Mouse (Mus musculus) common myeloid progenitor, adult 5-6 weeks (primary cell): ENCODE measurements at regions not wholly inside any gene's neighbourhood (a gene's known extent, or its start where the extent isn't known, plus 50 kb on each side); places are given as distances from the start of the nearest gene placed in this dataset.
"Not testable (repeated sequence)": the region's sequence is repeated elsewhere in the genome, so short reads cannot be mapped to it uniquely, and the experiment has no call there.

Source experiments
- ATAC-seq: replicated peaks from 2 replicates; pipeline ENCODE4 v1.8.0; 2016; ENCODE audit warnings: low read depth, mild to moderate bottlenecking, moderate TSS enrichment, inconsistent platforms; ENCODE audit not compliant: poor library complexity, severe bottlenecking

DNA sequence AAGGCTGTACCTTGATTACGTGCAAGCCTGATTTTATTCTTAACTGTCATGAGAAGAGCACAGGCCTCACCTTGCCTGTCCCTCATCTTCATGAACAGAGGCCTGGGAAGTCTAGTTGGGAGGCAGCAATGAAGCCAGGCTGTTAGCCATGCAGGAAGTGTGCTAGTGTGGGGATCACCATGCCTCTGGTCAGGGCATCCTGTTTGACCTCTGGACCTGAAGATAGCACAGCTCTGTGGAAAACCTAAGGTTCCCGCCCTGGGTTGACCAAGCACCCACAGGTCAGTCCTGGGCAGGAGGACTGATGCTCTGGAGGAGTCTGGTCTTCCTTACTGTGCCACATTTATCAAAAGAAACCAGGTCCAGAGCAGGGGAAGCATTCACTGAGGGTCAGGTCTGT is 157.6 kb downstream of the Gm906 start:
- ATAC-seq: no peak

DNA sequence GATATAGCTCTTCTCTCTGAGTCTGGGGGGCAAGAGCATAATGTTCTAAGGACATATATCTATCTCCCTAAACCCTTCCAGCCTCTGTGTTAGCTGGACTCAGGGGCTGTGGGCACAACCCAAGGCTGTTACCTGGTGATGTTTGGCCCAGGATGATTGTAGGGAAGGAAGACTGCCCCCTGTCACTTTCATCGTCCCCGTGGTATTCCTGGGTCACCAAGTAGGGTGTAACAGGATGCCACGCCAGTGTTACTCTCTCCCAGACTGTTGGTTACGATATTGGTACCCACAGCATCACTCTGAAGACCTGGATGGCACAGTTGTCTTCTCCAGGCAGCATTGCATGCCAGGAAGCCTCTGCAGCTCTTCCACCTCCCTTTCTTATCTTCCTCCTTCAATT is 185.3 kb downstream of the Gm906 start:
- no peak for ATAC-seq

DNA sequence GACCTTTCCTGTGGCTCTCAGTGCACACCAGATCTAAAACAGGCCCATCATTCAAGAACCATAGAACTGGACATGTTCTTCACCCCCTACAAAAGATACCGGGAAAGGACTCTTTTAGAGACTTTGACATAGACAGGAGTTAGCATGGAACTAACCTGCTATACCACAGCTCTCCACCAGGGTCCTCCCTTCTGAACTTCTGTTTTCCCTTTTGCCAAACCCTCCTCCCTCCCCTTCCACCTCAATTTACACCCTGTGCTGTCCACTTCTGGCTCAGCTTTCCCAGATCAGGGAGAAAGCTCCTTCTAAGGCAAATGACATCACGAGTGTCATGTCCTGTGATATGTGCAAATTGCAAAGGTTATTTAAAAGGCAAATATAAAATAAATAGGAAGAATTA is 185.7 kb downstream of the Gm906 start:
- peak; percentile 52; the same call in 1 of the 2 replicates for ATAC-seq

DNA sequence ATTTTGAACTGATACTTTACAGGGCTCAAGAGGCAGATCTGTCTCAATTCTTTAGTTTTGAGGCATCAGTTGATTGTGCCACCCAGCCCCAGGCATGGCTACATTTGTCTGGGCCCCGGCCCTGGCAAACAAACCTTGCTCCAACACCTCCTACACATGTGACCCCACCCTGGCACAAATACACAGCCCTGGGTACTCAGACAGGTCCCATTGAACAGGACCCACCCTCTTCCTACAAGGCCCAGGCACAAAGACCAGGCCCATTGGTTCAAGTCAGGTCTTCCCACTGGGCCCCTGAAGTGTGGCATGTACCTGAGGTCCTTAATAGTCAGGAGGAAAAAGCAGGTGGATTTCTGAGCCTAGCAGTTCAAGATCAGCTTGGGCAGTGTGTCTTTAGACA is 190.4 kb downstream of the Gm906 start:
- ATAC-seq: not testable (repeated sequence)

DNA sequence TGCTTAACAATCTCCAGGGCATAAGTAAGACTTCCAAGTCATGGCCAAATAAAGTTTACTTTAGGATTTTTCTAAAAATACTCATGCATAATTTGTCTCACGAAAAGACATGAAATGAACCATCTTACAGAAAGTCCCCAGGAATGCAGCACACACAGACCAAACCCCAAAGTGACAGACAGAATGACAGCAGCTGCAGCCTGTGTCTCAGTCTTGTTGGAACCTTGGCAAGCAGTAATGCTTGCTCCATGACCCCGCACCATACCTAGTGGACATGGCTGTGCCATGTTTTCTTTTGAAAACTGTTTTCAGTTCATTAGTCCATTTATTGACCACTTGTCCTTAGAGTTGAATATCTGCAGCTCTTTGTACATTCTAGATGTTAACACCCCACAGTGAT is 191.1 kb downstream of the Gm906 start:
- not testable (repeated sequence) for ATAC-seq

GRCm38 (mm10) chr13:50051746-50052145 is 198.4 kb downstream of the Gm906 start:
- ATAC-seq: not testable (repeated sequence)

GRCm38 (mm10) chr13:50051110-50051509 is 199.0 kb downstream of the Gm906 start:
- not testable (repeated sequence) for ATAC-seq

DNA sequence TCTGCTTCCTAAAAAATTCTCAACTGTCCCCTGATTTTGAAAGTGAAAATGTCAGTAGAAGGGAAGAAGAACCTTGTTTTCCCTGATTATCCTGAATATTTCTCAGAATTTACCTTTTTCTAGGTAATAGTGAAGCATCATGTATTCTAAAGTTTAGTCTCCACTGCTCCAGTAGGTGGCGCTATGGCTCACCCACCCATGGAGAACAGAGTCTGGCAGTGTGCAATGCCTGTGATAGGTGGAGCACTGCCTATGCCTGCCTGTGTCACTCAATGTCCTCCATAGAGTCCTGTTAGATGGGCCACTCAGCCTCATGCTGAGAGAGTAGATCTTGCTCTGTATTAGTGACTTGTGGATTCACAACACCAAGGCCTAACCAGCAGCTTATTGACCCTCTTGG is 218.4 kb downstream of the Gm906 start:
- ATAC-seq: no peak

DNA sequence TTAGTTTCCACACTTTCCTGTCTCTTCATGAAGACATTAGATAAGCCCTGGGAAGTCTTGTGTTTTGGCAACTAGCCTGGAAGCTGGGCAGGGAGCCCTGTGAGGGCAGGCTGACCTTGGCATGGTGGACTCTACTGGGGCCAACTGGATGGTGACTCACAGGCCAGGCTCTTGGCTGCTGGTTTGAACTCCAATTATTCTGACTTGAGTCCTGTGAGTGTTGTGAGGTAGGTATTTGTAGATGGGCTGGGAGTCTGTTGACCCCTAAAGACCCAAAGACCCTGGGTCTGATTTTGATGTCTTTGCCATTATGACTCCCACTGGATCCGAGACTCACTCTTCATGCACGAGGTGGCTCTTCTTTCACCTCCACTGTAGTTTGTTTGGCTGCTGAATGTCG is 208.9 kb upstream of the Gm30302 start:
- ATAC-seq: not testable (repeated sequence)

- not testable (repeated sequence) for ATAC-seq
Observed at GRCm38 (mm10) chr13:49966072-49966471, 167.3 kb upstream of the Gm30302 start.

GRCm38 (mm10) chr13:49957993-49958681 is 159.3 kb upstream of the Gm30302 start:
- 0 out of 2 replicates have a peak, but pooled peaks have one; percentile 62 for ATAC-seq

- ATAC-seq: no peak
Observed at GRCm38 (mm10) chr13:49915781-49916180, 117.0 kb upstream of the Gm30302 start.
